Mouse (Mus musculus): ENCODE measurements around the gene Tacc2. TPM values are rescaled to one million over a fixed set of nuclear protein-coding genes. Genes with fewer than 3 reads are reported as not detected.

Gene Tacc2
- polyA plus RNA-seq, 1 experiment: 72.2 TPM

GRCm38 (mm10) chr7:130750752-130751490 lies 173.7 kb downstream of the Tacc2 start:
- H3K27me3 ChIP-seq (replicated peaks; ENCODE audit: control insufficient read depth, insufficient read depth, low read length): no peaks in the 10 kb centered on the region
- H3K4me3 ChIP-seq (ENCODE audit: insufficient read depth, low read depth, low read length): no peak overlapping the region
- no peak for TF ChIP-seq POLR2A (IDR thresholded peaks at IDR 0.05; ENCODE audit: low read depth, low read length)
- no peak for TF ChIP-seq CTCF (conservative IDR thresholded peaks at IDR 0.05; ENCODE audit: insufficient read depth, insufficient read length, low read depth, low read length)
- no peak for DNase-seq
- H3K36me3 ChIP-seq (ENCODE audit: control insufficient read depth, insufficient read depth, low read length): peaks cover 2% of the 10 kb centered on the region; the same call in 1 of the 2 replicates
- no peak overlapping the region for H3K27ac ChIP-seq (ENCODE audit: insufficient read depth, low read depth, low read length)
- WGBS: 80% methylated on average over 17 of the region's 17 CpGs
- H3K4me1 ChIP-seq (ENCODE audit: control insufficient read depth, insufficient read depth, low read length): no peaks in the 10 kb centered on the region

DNA sequence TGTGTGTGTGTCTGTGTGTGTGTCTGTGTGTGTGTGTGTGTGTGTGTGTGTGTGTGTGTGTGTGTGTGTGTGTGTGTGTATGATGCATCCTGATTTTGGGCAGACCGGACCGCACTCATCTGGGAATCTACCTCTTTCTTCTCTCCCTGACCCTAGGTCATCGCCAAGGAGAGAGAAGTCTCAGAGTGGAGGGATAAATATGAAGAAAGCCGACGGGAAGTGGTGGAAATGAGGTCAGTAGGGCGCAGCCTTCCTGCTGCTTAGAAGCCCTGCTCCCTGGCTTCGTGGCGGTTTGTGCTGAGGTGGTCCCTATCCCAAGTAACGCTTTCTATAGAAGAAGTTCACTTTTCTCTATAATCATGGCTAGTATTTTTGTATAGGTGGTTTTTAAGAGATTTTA lies 174.4 kb downstream of the Tacc2 start:
- Histone ChIP-seq H3K36me3 (ENCODE audit: control insufficient read depth, insufficient read depth, low read length) (peaks cover 2% of the 10 kb centered on the region; the same call in 1 of the 2 replicates), H3K27ac (ENCODE audit: insufficient read depth, low read depth, low read length) (no peak overlapping the region), H3K4me3 (ENCODE audit: insufficient read depth, low read depth, low read length) (no peak overlapping the region), H3K27me3 (replicated peaks; ENCODE audit: control insufficient read depth, insufficient read depth, low read length) (no peaks in the 10 kb centered on the region), H3K4me1 (ENCODE audit: control insufficient read depth, insufficient read depth, low read length) (no peaks in the 10 kb centered on the region; the same call in 1 of the 2 replicates)
- 74% methylated on average over 8 of the region's 9 CpGs for WGBS
- TF ChIP-seq CTCF (conservative IDR thresholded peaks at IDR 0.05; ENCODE audit: insufficient read depth, insufficient read length, low read depth, low read length) (no peak), POLR2A (IDR thresholded peaks at IDR 0.05; ENCODE audit: low read depth, low read length) (no peak)
- DNase-seq: no peak

- Histone ChIP-seq H3K36me3 (ENCODE audit: control insufficient read depth, insufficient read depth, low read length) (0 out of 2 replicates have a peak, but pooled peaks cover 5% of the 10 kb centered on the region), H3K4me3 (ENCODE audit: insufficient read depth, low read depth, low read length) (no peak overlapping the region), H3K4me1 (ENCODE audit: control insufficient read depth, insufficient read depth, low read length) (no peaks in the 10 kb centered on the region; the same call in 1 of the 2 replicates), H3K27ac (ENCODE audit: insufficient read depth, low read depth, low read length) (no peak overlapping the region), H3K27me3 (replicated peaks; ENCODE audit: control insufficient read depth, insufficient read depth, low read length) (no peaks in the 10 kb centered on the region)
- WGBS: 92% methylated on average over 2 of the region's 2 CpGs
- DNase-seq: peak; percentile 33
- peak; percentile 28; the same call in 1 of the 2 replicates for TF ChIP-seq CTCF (conservative IDR thresholded peaks at IDR 0.05; ENCODE audit: insufficient read depth, insufficient read length, low read depth, low read length)
- TF ChIP-seq POLR2A (IDR thresholded peaks at IDR 0.05; ENCODE audit: low read depth, low read length): no peak
These were observed 177.6 kb downstream of the Tacc2 start for GRCm38 (mm10) chr7:130754790-130755189.

DNA sequence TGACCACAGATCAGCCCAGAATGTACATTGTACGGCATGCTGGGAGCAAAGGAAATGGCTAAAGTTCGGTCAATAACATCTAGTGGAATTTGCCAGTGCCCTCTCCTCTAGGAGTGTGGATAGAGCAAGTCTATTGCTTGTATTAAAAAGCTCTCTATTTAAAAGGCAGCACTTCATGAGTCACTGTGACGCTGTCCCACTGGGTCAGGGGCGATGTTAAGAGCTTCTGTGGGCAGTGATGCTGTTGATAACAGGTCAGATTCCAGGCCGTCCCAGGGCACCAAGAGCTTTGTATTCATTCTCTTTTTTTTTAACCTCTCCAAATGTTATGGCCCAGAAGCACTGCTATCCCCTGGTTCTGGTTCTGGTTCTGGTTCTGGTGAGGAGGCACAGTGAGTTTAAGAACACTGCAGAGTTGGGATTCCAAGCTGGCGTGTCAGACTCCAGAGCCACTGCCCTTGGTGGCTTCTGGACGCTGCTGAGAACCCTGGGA lies 179.2 kb downstream of the Tacc2 start:
- Histone ChIP-seq H3K27ac (ENCODE audit: insufficient read depth, low read depth, low read length) (no peak overlapping the region), H3K36me3 (ENCODE audit: control insufficient read depth, insufficient read depth, low read length) (0 out of 2 replicates have a peak, but pooled peaks cover 5% of the 10 kb centered on the region)

GRCm38 (mm10) chr7:130757326-130757865 lies 180.2 kb downstream of the Tacc2 start:
- H3K4me3 ChIP-seq (ENCODE audit: insufficient read depth, low read depth, low read length): no peak overlapping the region
- H3K36me3 ChIP-seq (ENCODE audit: control insufficient read depth, insufficient read depth, low read length): 0 out of 2 replicates have a peak, but pooled peaks cover 3% of the 10 kb centered on the region
- no peaks in the 10 kb centered on the region for H3K27me3 ChIP-seq (replicated peaks; ENCODE audit: control insufficient read depth, insufficient read depth, low read length)
- TF ChIP-seq POLR2A (IDR thresholded peaks at IDR 0.05; ENCODE audit: low read depth, low read length) (no peak), CTCF (conservative IDR thresholded peaks at IDR 0.05; ENCODE audit: insufficient read depth, insufficient read length, low read depth, low read length) (no peak)
- H3K27ac ChIP-seq (ENCODE audit: insufficient read depth, low read depth, low read length): no peak overlapping the region
- 62% methylated on average over 11 of the region's 11 CpGs for WGBS
- H3K4me1 ChIP-seq (ENCODE audit: control insufficient read depth, insufficient read depth, low read length): peaks cover 2% of the 10 kb centered on the region; the same call in 1 of the 2 replicates
- peak; percentile 71 for DNase-seq

More for the DNA sequence above, 179.2 kb downstream of the Tacc2 start:
- H3K27me3 ChIP-seq (replicated peaks; ENCODE audit: control insufficient read depth, insufficient read depth, low read length): no peaks in the 10 kb centered on the region
- H3K4me1 ChIP-seq (ENCODE audit: control insufficient read depth, insufficient read depth, low read length): no peaks in the 10 kb centered on the region; the same call in 1 of the 2 replicates
- TF ChIP-seq CTCF (conservative IDR thresholded peaks at IDR 0.05; ENCODE audit: insufficient read depth, insufficient read length, low read depth, low read length) (no peak), POLR2A (IDR thresholded peaks at IDR 0.05; ENCODE audit: low read depth, low read length) (no peak)
- WGBS: 78% methylated on average over 7 of the region's 7 CpGs
- H3K4me3 ChIP-seq (ENCODE audit: insufficient read depth, low read depth, low read length): no peak overlapping the region
- peak; percentile 18 for DNase-seq

DNA sequence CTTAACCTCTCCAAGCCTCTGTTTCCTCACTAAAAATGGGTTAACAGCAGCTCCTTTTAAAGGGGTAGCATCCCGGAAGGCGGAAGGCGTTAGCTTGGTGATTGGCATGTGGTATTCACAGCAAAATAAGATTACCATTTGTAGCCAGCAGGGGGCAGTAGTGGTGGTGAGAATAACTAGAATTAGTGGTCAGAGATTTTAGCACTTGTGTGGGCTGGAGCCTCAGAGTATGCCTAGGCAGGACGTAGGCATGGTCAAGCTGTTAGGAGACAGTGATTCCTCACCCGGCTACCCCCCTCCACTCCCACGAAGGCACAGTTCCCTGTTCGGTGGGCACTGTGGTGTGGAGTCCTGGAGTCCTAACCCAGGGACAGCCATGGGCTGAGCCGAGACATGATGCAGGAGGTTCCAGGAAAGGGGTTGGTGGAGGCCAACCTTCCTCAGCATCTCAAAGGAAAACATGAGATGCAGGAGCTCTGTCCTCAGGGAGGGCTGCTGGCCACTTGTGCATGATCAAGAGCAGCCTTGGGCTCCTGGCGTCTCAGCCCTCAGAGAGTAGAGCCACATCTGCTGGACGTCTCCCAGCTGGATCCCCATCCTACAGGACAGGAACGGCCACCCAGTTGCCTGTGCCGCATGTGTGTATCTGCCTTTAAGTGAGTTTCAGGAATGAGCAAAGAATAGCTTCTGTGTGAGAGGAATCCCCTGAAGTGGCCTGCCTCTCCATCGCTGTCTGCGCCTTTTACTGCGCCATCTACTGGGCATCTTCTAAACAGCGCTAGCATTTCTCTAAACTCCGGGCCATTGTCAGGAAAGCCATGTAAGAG lies 185.0 kb downstream of the Tacc2 start:
- Histone ChIP-seq H3K27me3 (replicated peaks; ENCODE audit: control insufficient read depth, insufficient read depth, low read length) (no peaks in the 10 kb centered on the region), H3K27ac (ENCODE audit: insufficient read depth, low read depth, low read length) (no peak overlapping the region), H3K36me3 (ENCODE audit: control insufficient read depth, insufficient read depth, low read length) (peaks cover 9% of the 10 kb centered on the region), H3K4me3 (ENCODE audit: insufficient read depth, low read depth, low read length) (no peak overlapping the region), H3K4me1 (ENCODE audit: control insufficient read depth, insufficient read depth, low read length) (peaks cover 3% of the 10 kb centered on the region; the same call in 1 of the 2 replicates)
- TF ChIP-seq CTCF (conservative IDR thresholded peaks at IDR 0.05; ENCODE audit: insufficient read depth, insufficient read length, low read depth, low read length): peak; percentile 79
- no peak for TF ChIP-seq POLR2A (IDR thresholded peaks at IDR 0.05; ENCODE audit: low read depth, low read length)
- WGBS: 29% methylated on average over 17 of the region's 17 CpGs
- DNase-seq: peak; percentile 72

Data from kidney, adult 2 months (tissue).